Mouse (Mus musculus): ENCODE measurements around the gene Cmklr1. TPM values are rescaled to one million over a fixed set of nuclear protein-coding genes. Genes with fewer than 3 reads are reported as not detected.
"Not testable (repeated sequence)": the region's sequence is repeated elsewhere in the genome, so short reads cannot be mapped to it uniquely, and the experiment has no call there.

The Cmklr1 gene
- polyA plus RNA-seq, 1 experiment from 2014 or later, result 3.1 TPM

DNA sequence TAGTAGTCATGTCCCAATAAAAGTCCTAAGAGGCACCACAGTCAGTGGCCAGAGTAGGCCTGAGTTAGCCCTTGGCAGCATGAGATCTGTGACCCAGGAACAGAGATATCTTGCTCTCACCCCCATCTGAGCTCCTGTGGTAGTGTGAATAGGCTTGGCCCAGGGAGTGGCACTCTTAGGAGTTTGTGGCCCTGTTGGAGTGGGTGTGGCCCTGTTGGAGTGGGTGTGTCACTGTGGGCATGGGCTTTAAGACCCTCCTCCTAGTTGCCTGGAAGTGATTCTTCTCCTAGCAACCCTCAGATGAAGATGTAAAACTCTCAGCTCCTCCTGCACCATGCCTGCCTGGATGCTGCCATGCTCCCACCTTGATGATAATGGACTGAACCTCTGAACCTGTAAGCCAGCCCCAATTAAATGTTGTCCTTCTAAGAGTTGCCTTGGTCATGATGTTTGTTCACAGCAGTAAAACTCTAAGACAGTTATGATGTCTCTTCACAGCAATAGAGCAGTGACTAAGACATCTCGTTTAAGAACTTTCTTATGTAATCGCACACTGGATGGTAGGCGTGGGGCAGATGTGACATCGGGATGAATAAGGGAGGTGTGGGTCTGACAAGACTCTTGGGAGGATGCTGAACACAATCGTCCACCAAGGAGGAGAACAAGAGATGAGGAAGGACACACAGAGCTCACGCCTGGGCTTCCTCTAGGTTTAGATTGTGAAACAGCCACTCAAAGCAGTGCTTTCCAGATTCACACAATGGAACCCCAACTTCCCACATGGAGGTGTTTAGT lies 56.1 kb downstream of the Cmklr1 start:
- no peaks in the 10 kb centered on the region for H3K36me3 ChIP-seq (ENCODE audit: control insufficient read depth, insufficient read depth)
- H3K9ac ChIP-seq (ENCODE audit: low read length), result no peak overlapping the region
- no peak overlapping the region for H3K4me3 ChIP-seq (ENCODE audit: low read length)
- H3K4me2 ChIP-seq (ENCODE audit: low read depth, low read length), result no peak overlapping the region
- H3K27me3 ChIP-seq (ENCODE audit: control insufficient read depth, insufficient read depth, low read length), result 0 out of 2 replicates have a peak, but pooled peaks cover 3% of the 10 kb centered on the region
- no peaks in the 10 kb centered on the region for H3K9me3 ChIP-seq (replicated peaks; ENCODE audit: control insufficient read depth, low read length)
- 81% methylated on average over 6 of the region's 6 CpGs for WGBS
- H3K4me1 ChIP-seq (ENCODE audit: control insufficient read depth, insufficient read depth, low read length), result no peaks in the 10 kb centered on the region
- no peak for ATAC-seq (replicated peaks; ENCODE audit: extremely low read depth, insufficient read depth, low FRiP score)
- H3K27ac ChIP-seq (ENCODE audit: low read length), result no peak overlapping the region

GRCm38 (mm10) chr5:113591751-113592230 lies 58.4 kb downstream of the Cmklr1 start:
- WGBS, result 14% methylated on average over 6 of the region's 6 CpGs
- Histone ChIP-seq H3K4me3 (ENCODE audit: low read length) (no peak overlapping the region), H3K27ac (ENCODE audit: low read length) (no peak overlapping the region), H3K4me2 (ENCODE audit: low read depth, low read length) (no peak overlapping the region), H3K9ac (ENCODE audit: low read length) (no peak overlapping the region), H3K27me3 (ENCODE audit: control insufficient read depth, insufficient read depth, low read length) (0 out of 2 replicates have a peak, but pooled peaks cover 3% of the 10 kb centered on the region), H3K36me3 (ENCODE audit: control insufficient read depth, insufficient read depth) (no peaks in the 10 kb centered on the region), H3K4me1 (ENCODE audit: control insufficient read depth, insufficient read depth, low read length) (no peaks in the 10 kb centered on the region), H3K9me3 (replicated peaks; ENCODE audit: control insufficient read depth, low read length) (no peaks in the 10 kb centered on the region)
- peak; percentile 39; the same call in 1 of the 2 replicates for ATAC-seq (replicated peaks; ENCODE audit: extremely low read depth, insufficient read depth, low FRiP score)

- Histone ChIP-seq H3K27me3 (ENCODE audit: control insufficient read depth, insufficient read depth, low read length) (0 out of 2 replicates have a peak, but pooled peaks cover 3% of the 10 kb centered on the region), H3K27ac (ENCODE audit: low read length) (no peak overlapping the region), H3K36me3 (ENCODE audit: control insufficient read depth, insufficient read depth) (no peaks in the 10 kb centered on the region), H3K9ac (ENCODE audit: low read length) (no peak overlapping the region), H3K4me1 (ENCODE audit: control insufficient read depth, insufficient read depth, low read length) (no peaks in the 10 kb centered on the region), H3K4me2 (ENCODE audit: low read depth, low read length) (no peak overlapping the region), H3K9me3 (replicated peaks; ENCODE audit: control insufficient read depth, low read length) (no peaks in the 10 kb centered on the region), H3K4me3 (ENCODE audit: low read length) (no peak overlapping the region)
- ATAC-seq (replicated peaks; ENCODE audit: extremely low read depth, insufficient read depth, low FRiP score), result no peak
- 19% methylated on average over 3 of the region's 3 CpGs for WGBS
These were observed 59.1 kb downstream of the Cmklr1 start for GRCm38 (mm10) chr5:113591166-113591565.

- WGBS, result 61% methylated on average over 5 of the region's 5 CpGs
These were observed 60.1 kb downstream of the Cmklr1 start for GRCm38 (mm10) chr5:113590010-113590640.

GRCm38 (mm10) chr5:113586458-113586849 lies 63.8 kb downstream of the Cmklr1 start:
- WGBS, result 59% methylated on average over 5 of the region's 5 CpGs
- not testable (repeated sequence) for H3K27ac ChIP-seq (ENCODE audit: low read length); H3K9me3 ChIP-seq (replicated peaks; ENCODE audit: control insufficient read depth, low read length); H3K4me2 ChIP-seq (ENCODE audit: low read depth, low read length); H3K36me3 ChIP-seq (ENCODE audit: control insufficient read depth, insufficient read depth); ATAC-seq (replicated peaks; ENCODE audit: extremely low read depth, insufficient read depth, low FRiP score); H3K27me3 ChIP-seq (ENCODE audit: control insufficient read depth, insufficient read depth, low read length); H3K4me1 ChIP-seq (ENCODE audit: control insufficient read depth, insufficient read depth, low read length); H3K4me3 ChIP-seq (ENCODE audit: low read length); H3K9ac ChIP-seq (ENCODE audit: low read length)

More at GRCm38 (mm10) chr5:113590010-113590640, 60.1 kb downstream of the Cmklr1 start:
- Histone ChIP-seq H3K36me3 (ENCODE audit: control insufficient read depth, insufficient read depth) (no peaks in the 10 kb centered on the region), H3K4me2 (ENCODE audit: low read depth, low read length) (no peak overlapping the region), H3K4me3 (ENCODE audit: low read length) (no peak overlapping the region), H3K9me3 (replicated peaks; ENCODE audit: control insufficient read depth, low read length) (no peaks in the 10 kb centered on the region), H3K27me3 (ENCODE audit: control insufficient read depth, insufficient read depth, low read length) (0 out of 2 replicates have a peak, but pooled peaks cover 3% of the 10 kb centered on the region), H3K9ac (ENCODE audit: low read length) (no peak overlapping the region), H3K4me1 (ENCODE audit: control insufficient read depth, insufficient read depth, low read length) (no peaks in the 10 kb centered on the region), H3K27ac (ENCODE audit: low read length) (no peak overlapping the region)
- no peak for ATAC-seq (replicated peaks; ENCODE audit: extremely low read depth, insufficient read depth, low FRiP score)

DNA sequence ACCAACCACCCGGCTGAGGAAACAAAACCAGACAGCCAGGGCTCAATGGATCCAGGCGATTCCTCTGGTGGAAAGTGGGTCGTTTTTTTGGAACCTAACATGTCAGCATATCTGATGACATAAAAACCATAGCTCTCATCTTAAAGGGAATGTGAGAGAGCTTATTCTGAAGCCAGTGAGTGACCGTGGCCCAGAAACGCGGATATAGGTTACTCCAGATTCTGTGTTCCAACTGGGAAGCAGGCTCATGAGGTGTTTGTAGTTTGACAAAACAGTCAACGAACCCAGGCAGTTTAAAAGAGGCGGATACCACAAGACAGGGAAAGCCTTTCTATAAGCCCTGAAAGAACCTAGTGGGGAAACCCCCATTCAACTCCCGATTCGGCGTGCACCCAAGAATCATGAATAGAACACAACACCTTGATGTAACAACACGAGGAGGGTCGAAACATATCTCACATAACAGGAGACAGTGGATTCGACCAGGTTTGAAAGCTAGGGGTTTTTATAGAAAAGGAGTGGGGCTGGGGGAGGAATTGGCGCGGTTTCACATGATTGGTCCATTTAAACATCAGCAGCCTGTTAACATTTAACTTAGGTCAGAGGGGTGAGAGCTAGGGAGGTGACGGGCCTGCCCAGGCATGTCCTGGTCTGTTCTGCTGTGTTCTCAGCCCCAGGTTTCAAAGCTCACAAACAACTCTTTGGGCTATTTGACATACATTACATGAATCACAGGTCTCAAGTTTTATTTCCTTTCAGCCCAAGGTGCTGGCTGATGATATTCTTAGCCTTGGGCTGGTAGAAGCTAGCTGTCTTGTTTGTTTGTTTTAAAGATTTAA lies 64.4 kb downstream of the Cmklr1 start:
- not testable (repeated sequence) for ATAC-seq (replicated peaks; ENCODE audit: extremely low read depth, insufficient read depth, low FRiP score); H3K9ac ChIP-seq (ENCODE audit: low read length); H3K4me1 ChIP-seq (ENCODE audit: control insufficient read depth, insufficient read depth, low read length); H3K4me2 ChIP-seq (ENCODE audit: low read depth, low read length); H3K27me3 ChIP-seq (ENCODE audit: control insufficient read depth, insufficient read depth, low read length); H3K9me3 ChIP-seq (replicated peaks; ENCODE audit: control insufficient read depth, low read length); H3K27ac ChIP-seq (ENCODE audit: low read length); H3K4me3 ChIP-seq (ENCODE audit: low read length); H3K36me3 ChIP-seq (ENCODE audit: control insufficient read depth, insufficient read depth)
- 81% methylated on average over 17 of the region's 17 CpGs for WGBS

- no peak for ATAC-seq (replicated peaks; ENCODE audit: extremely low read depth, insufficient read depth, low FRiP score)
- H3K9me3 ChIP-seq (replicated peaks; ENCODE audit: control insufficient read depth, low read length), result no peaks in the 10 kb centered on the region
These were observed 65.8 kb downstream of the Cmklr1 start for GRCm38 (mm10) chr5:113584439-113584838.

GRCm38 (mm10) chr5:113583424-113584162 lies 66.6 kb downstream of the Cmklr1 start:
- H3K9ac ChIP-seq (ENCODE audit: low read length), result no peak overlapping the region
- no peak overlapping the region for H3K4me2 ChIP-seq (ENCODE audit: low read depth, low read length)
- H3K4me3 ChIP-seq (ENCODE audit: low read length), result no peak overlapping the region
- no peaks in the 10 kb centered on the region for H3K27me3 ChIP-seq (ENCODE audit: control insufficient read depth, insufficient read depth, low read length)
- no peaks in the 10 kb centered on the region for H3K9me3 ChIP-seq (replicated peaks; ENCODE audit: control insufficient read depth, low read length)
- no peaks in the 10 kb centered on the region for H3K4me1 ChIP-seq (ENCODE audit: control insufficient read depth, insufficient read depth, low read length)
- no peak overlapping the region for H3K27ac ChIP-seq (ENCODE audit: low read length)
- WGBS, result 68% methylated on average over 5 of the region's 5 CpGs
- H3K36me3 ChIP-seq (ENCODE audit: control insufficient read depth, insufficient read depth), result no peaks in the 10 kb centered on the region
- no peak for ATAC-seq (replicated peaks; ENCODE audit: extremely low read depth, insufficient read depth, low FRiP score)

More at GRCm38 (mm10) chr5:113584439-113584838, 65.8 kb downstream of the Cmklr1 start:
- H3K27ac ChIP-seq (ENCODE audit: low read length), result no peak overlapping the region
- no peaks in the 10 kb centered on the region for H3K27me3 ChIP-seq (ENCODE audit: control insufficient read depth, insufficient read depth, low read length)
- no peaks in the 10 kb centered on the region for H3K4me1 ChIP-seq (ENCODE audit: control insufficient read depth, insufficient read depth, low read length)
- no peak overlapping the region for H3K4me3 ChIP-seq (ENCODE audit: low read length)
- H3K4me2 ChIP-seq (ENCODE audit: low read depth, low read length), result no peak overlapping the region
- no peak overlapping the region for H3K9ac ChIP-seq (ENCODE audit: low read length)
- H3K36me3 ChIP-seq (ENCODE audit: control insufficient read depth, insufficient read depth), result no peaks in the 10 kb centered on the region
- WGBS, result 29% methylated on average over 6 of the region's 6 CpGs

Data from heart, embryonic 16.5 days (tissue).